Mouse (Mus musculus): ENCODE data around the gene C730034F03Rik. TPM values are rescaled to one million over a fixed set of nuclear protein-coding genes. Genes with fewer than 3 reads are reported as not detected.
A peak's percentile ranks its signal among the peaks of the same experiment; 100 is the strongest.

C730034F03Rik gene
- polyA plus RNA-seq, 1 experiment: 0.73 TPM

DNA sequence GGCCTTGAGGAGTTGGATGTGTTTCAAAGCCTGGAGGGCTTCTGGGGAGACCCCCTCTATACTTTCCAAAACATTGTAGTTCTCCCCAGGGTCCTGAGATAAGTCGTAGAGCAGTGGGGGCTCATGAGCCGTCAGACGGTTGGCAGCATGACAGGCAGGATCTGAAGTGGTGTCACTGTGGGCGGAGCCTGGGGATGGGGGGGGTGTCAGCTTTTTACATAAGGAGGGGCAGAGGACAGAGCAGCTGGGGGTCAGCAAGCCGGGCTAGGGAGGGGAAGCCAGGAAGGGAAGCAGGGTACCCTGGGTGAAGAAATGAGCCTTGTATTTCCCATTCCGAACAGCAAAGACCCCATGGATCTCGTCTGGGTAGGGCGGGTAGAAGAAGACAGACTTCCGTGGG lies 44.0 kb downstream of the C730034F03Rik start:
- Histone ChIP-seq H3K4me3 (replicated peaks; ENCODE audit: extremely low read depth, low read depth, low read length) (no peak overlapping the region), H3K4me1 (ENCODE audit: control insufficient read depth, insufficient read depth, low read length) (peaks cover 5% of the 10 kb centered on the region; the same call in 1 of the 2 replicates)
- WGBS: 74% methylated on average over 9 of the region's 9 CpGs
- TF ChIP-seq POLR2A (IDR thresholded peaks at IDR 0.05; ENCODE audit: borderline replicate concordance, extremely low read depth, low read depth, low read length) (no peak), CTCF (IDR thresholded peaks at IDR 0.05; ENCODE audit: insufficient read depth, low read length) (no peak)
- DNase-seq: no peak

DNA sequence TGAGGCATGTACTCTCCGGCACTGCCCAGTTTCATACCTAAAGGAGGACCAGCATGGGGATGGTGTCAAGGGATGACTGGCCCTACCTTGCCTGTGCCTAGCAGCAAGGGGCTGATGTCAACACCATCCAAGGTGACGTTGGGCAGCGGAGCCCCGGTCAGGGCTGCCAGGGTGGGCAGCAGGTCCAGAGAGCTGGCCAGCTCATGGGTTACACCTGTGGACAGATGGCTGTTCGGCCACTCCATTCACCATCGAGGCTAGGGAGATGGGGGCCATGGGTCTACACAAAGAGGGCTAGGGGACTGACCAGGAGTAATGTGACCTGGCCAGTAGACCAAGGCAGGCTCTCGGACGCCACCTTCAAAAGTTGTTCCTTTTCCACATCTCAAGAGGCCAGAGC lies 44.5 kb downstream of the C730034F03Rik start:
- H3K4me1 ChIP-seq (ENCODE audit: control insufficient read depth, insufficient read depth, low read length): peaks cover 5% of the 10 kb centered on the region; the same call in 1 of the 2 replicates
- TF ChIP-seq POLR2A (IDR thresholded peaks at IDR 0.05; ENCODE audit: borderline replicate concordance, extremely low read depth, low read depth, low read length) (no peak), CTCF (IDR thresholded peaks at IDR 0.05; ENCODE audit: insufficient read depth, low read length) (no peak)
- DNase-seq: no peak
- WGBS: 96% methylated on average over 8 of the region's 8 CpGs
- H3K4me3 ChIP-seq (replicated peaks; ENCODE audit: extremely low read depth, low read depth, low read length): no peak overlapping the region

DNA sequence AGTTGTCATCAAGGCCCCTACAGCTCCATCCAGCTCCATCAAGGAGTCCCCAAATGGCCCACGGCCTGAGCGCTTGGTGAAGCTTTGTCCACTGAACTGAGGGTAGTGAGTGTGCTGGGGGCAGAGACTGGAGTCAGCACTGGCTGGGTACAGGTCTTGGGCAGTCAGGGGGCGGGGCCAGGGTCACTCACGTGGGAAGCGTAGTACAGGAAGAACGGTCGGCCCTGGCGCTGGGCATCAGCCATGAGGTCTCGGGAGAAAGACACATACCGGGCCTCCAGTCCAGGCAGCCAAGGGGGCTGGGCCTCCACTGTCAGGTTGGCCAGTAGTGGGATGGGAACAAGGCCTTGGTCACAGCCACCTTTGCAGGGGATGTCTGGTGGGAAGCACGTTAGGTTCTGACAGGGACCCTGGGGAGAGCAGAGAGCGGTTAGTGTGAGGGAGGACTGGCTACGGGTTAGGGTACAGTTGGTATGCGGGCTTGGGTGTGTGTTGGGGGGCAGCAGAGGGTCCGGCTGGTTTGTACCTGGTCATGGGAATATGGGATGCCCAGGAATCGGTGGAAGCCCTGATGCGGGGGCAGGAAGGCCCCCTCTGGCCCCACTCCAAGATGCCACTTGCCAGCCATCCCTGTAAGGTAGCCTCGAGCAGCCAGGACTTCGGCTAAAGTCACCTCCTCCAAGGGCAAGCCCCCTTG lies 45.4 kb downstream of the C730034F03Rik start:
- no peak for DNase-seq
- WGBS: 91% methylated on average over 19 of the region's 19 CpGs
- TF ChIP-seq CTCF (IDR thresholded peaks at IDR 0.05; ENCODE audit: insufficient read depth, low read length) (no peak), POLR2A (IDR thresholded peaks at IDR 0.05; ENCODE audit: borderline replicate concordance, extremely low read depth, low read depth, low read length) (no peak)
- H3K4me1 ChIP-seq (ENCODE audit: control insufficient read depth, insufficient read depth, low read length): peaks cover 5% of the 10 kb centered on the region; the same call in 1 of the 2 replicates
- H3K4me3 ChIP-seq (replicated peaks; ENCODE audit: extremely low read depth, low read depth, low read length): no peak overlapping the region

- no peak for TF ChIP-seq POLR2A (IDR thresholded peaks at IDR 0.05; ENCODE audit: borderline replicate concordance, extremely low read depth, low read depth, low read length)
- no peak for TF ChIP-seq CTCF (IDR thresholded peaks at IDR 0.05; ENCODE audit: insufficient read depth, low read length)
- no peak for DNase-seq
- 85% methylated on average over 7 of the region's 7 CpGs for WGBS
- Histone ChIP-seq H3K4me3 (replicated peaks; ENCODE audit: extremely low read depth, low read depth, low read length) (peak overlapping the region; percentile 66), H3K4me1 (ENCODE audit: control insufficient read depth, insufficient read depth, low read length) (peaks cover 7% of the 10 kb centered on the region)
Observed at GRCm38 (mm10) chr15:89475293-89475600, 45.9 kb downstream of the C730034F03Rik start.

- DNase-seq: peak; percentile 94
- WGBS: 9% methylated on average over 44 of the region's 44 CpGs
- peaks cover 10% of the 10 kb centered on the region for H3K4me1 ChIP-seq (ENCODE audit: control insufficient read depth, insufficient read depth, low read length)
- peak overlapping the region; percentile 66 for H3K4me3 ChIP-seq (replicated peaks; ENCODE audit: extremely low read depth, low read depth, low read length)
- TF ChIP-seq POLR2A (IDR thresholded peaks at IDR 0.05; ENCODE audit: borderline replicate concordance, extremely low read depth, low read depth, low read length): peak; percentile 85; the same call in 1 of the 2 replicates
- no peak for TF ChIP-seq CTCF (IDR thresholded peaks at IDR 0.05; ENCODE audit: insufficient read depth, low read length)
Observed at GRCm38 (mm10) chr15:89475611-89476474, 46.5 kb downstream of the C730034F03Rik start.

- H3K4me3 ChIP-seq (replicated peaks; ENCODE audit: extremely low read depth, low read depth, low read length): peak overlapping the region; percentile 59
- TF ChIP-seq POLR2A (IDR thresholded peaks at IDR 0.05; ENCODE audit: borderline replicate concordance, extremely low read depth, low read depth, low read length): no peak
- TF ChIP-seq CTCF (IDR thresholded peaks at IDR 0.05; ENCODE audit: insufficient read depth, low read length): no peak
- no peak for DNase-seq
- H3K4me1 ChIP-seq (ENCODE audit: control insufficient read depth, insufficient read depth, low read length): peaks cover 12% of the 10 kb centered on the region
- WGBS: 2% methylated on average over 5 of the region's 5 CpGs
Observed at GRCm38 (mm10) chr15:89476475-89476815, 47.1 kb downstream of the C730034F03Rik start.

DNA sequence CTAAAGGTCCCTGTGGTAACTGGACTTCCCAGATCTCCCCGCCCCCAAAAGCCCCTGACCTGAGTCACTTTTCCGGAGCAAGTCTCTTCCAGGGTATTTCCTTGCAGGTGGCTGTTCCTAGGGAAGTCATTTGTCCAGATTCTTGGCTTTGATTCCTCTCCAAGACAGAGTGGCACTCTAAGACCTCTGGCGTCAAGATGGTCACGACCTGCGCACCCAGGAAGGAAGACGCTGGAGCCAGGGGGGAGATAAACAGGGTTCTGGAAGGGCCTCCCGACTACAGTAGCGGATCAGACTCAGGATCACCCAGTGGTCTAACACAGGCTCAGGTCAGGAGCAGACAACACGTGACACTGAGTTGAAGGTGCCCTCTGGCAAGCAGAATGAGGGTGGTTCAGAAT lies 47.7 kb downstream of the C730034F03Rik start, which contains the start of gene Arsa:
Arsa (minus strand) TSS at position 335 of the 401 bp plus-strand sequence.
- DNase-seq: no peak
- TF ChIP-seq CTCF (IDR thresholded peaks at IDR 0.05; ENCODE audit: insufficient read depth, low read length): no peak
- WGBS: 23% methylated on average over 9 of the region's 9 CpGs
- Histone ChIP-seq H3K4me3 (replicated peaks; ENCODE audit: extremely low read depth, low read depth, low read length) (peak within 1 kb of the TSS; percentile 59), H3K4me1 (ENCODE audit: control insufficient read depth, insufficient read depth, low read length) (peaks cover 12% of the 10 kb centered on the region)

- TF ChIP-seq CTCF (IDR thresholded peaks at IDR 0.05; ENCODE audit: insufficient read depth, low read length) (no peak), POLR2A (IDR thresholded peaks at IDR 0.05; ENCODE audit: borderline replicate concordance, extremely low read depth, low read depth, low read length) (no peak)
- 61% methylated on average over 8 of the region's 8 CpGs for WGBS
- Histone ChIP-seq H3K4me3 (replicated peaks; ENCODE audit: extremely low read depth, low read depth, low read length) (no peak overlapping the region), H3K4me1 (ENCODE audit: control insufficient read depth, insufficient read depth, low read length) (peaks cover 12% of the 10 kb centered on the region)
- DNase-seq: no peak
Observed at GRCm38 (mm10) chr15:89477806-89478205, 48.4 kb downstream of the C730034F03Rik start.

DNA sequence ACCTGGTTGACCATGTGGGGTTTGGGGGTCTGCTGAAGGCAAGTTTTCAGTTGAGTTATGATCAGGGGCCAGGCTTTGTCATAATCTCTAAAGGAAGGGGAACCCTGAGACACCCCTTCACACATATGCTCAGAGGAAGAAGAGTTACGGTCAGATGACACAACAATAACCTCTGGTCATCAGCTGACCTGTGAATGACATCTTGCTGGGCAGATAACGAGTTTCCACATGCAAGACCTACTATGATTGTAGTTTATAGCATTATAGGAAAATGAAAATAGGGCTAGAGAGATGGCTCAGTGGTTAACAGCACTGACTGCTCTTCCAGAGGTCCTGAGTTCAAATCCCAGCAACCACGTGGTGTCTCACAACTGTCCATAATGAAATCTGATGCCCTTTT lies 49.2 kb downstream of the C730034F03Rik start:
- WGBS: 68% methylated on average over 3 of the region's 3 CpGs
- peaks cover 12% of the 10 kb centered on the region for H3K4me1 ChIP-seq (ENCODE audit: control insufficient read depth, insufficient read depth, low read length)

More for the DNA sequence above, 49.2 kb downstream of the C730034F03Rik start:
- H3K4me3 ChIP-seq (replicated peaks; ENCODE audit: extremely low read depth, low read depth, low read length): no peak overlapping the region
- TF ChIP-seq POLR2A (IDR thresholded peaks at IDR 0.05; ENCODE audit: borderline replicate concordance, extremely low read depth, low read depth, low read length): no peak
- TF ChIP-seq CTCF (IDR thresholded peaks at IDR 0.05; ENCODE audit: insufficient read depth, low read length): no peak
- DNase-seq: no peak

Other genes with a start within 250 kb of the C730034F03Rik start
- 204 and 210 TPM in 2 replicates for gene Plxnb2, start 248.8 kb upstream of the C730034F03Rik start, polyA plus RNA-seq (2012; rRNA removed)
- gene Dennd6b, start 233.1 kb upstream of the C730034F03Rik start, polyA plus RNA-seq (2012; rRNA removed): 15.6 and 17.2 TPM in 2 replicates
- gene Ppp6r2, start 218.0 kb upstream of the C730034F03Rik start, polyA plus RNA-seq (2012; rRNA removed): 153 and 372 TPM in 2 replicates
- gene Sbf1, start 114.3 kb upstream of the C730034F03Rik start, polyA plus RNA-seq (2012; rRNA removed): 188 and 208 TPM in 2 replicates
- gene Adm2, start 106.9 kb upstream of the C730034F03Rik start, polyA plus RNA-seq (2012; rRNA removed): 0.14 and 0.75 TPM in 2 replicates
- gene Miox, start 95.2 kb upstream of the C730034F03Rik start, polyA plus RNA-seq (2012; rRNA removed): 0.24 and 1.2 TPM in 2 replicates
- 81.7 and 84.4 TPM in 2 replicates for gene Lmf2, start 73.9 kb upstream of the C730034F03Rik start, polyA plus RNA-seq (2012; rRNA removed)
- 105 and 117 TPM in 2 replicates for gene Ncaph2, start 73.9 kb upstream of the C730034F03Rik start, polyA plus RNA-seq (2012; rRNA removed)
- 57.7 and 65.5 TPM in 2 replicates for gene Sco2, start 55.7 kb upstream of the C730034F03Rik start, polyA plus RNA-seq (2012; rRNA removed)
- 14.4 and 21.5 TPM in 2 replicates for gene Tymp, start 52.5 kb upstream of the C730034F03Rik start, polyA plus RNA-seq (2012; rRNA removed)
- 106 and 138 TPM in 2 replicates for gene Odf3b, start 50.3 kb upstream of the C730034F03Rik start, polyA plus RNA-seq (2012; rRNA removed)
- gene Klhdc7b, start 44.7 kb upstream of the C730034F03Rik start, polyA plus RNA-seq (2012; rRNA removed): 0.03 and 0.07 TPM in 2 replicates
- gene Syce3, start 19.1 kb upstream of the C730034F03Rik start, polyA plus RNA-seq (2012; rRNA removed): not detected in 2 replicates
- gene Cpt1b, start 3.7 kb upstream of the C730034F03Rik start, polyA plus RNA-seq (2012; rRNA removed): 4.3 and 28.9 TPM in 2 replicates
- 4.4 TPM in 1 of 2 replicates, not detected in the other for gene Gm44502, start 107 bp downstream of the C730034F03Rik start, polyA plus RNA-seq (2012; rRNA removed)
- gene Chkb, start 319 bp downstream of the C730034F03Rik start, polyA plus RNA-seq (2012; rRNA removed): 51.3 and 67.1 TPM in 2 replicates
- 0.10 and 0.11 TPM in 2 replicates for gene Mapk8ip2, start 24.3 kb downstream of the C730034F03Rik start, polyA plus RNA-seq (2012; rRNA removed)
- 57.7 and 62.4 TPM in 2 replicates for gene Arsa, start 47.8 kb downstream of the C730034F03Rik start, polyA plus RNA-seq (2012; rRNA removed)
- gene Shank3, start 70.0 kb downstream of the C730034F03Rik start, polyA plus RNA-seq (2012; rRNA removed): 103 and 141 TPM in 2 replicates
- gene Acr, start 138.7 kb downstream of the C730034F03Rik start, polyA plus RNA-seq (2012; rRNA removed): 2.8 and 2.9 TPM in 2 replicates
- 14.7 and 18.7 TPM in 2 replicates for gene Rabl2, start 162.3 kb downstream of the C730034F03Rik start, polyA plus RNA-seq (2012; rRNA removed)